Mouse (Mus musculus) stomach, embryonic 14.5 days (tissue): Measurements from ENCODE around the gene Tax1bp3. TPM values are rescaled to one million over a fixed set of nuclear protein-coding genes. Genes with fewer than 3 reads are reported as not detected.

Experiments
- ATAC-seq: fragments of 200-750 bp; cut with Nextera tagmentation; 2 replicates; pipeline ENCODE4 v1.8.0; 2017; ENCODE audit warnings: low read depth, moderate TSS enrichment; ENCODE audit not compliant: insufficient number of reproducible peaks, insufficient read depth, low FRiP score
- H3K27ac ChIP-seq: fragments of 300-500 bp; sonication (generic); 2 replicates; pipeline ENCODE4 v1.5.1; 2014; ENCODE audit warnings: mild to moderate bottlenecking, low read length, moderate library complexity, mixed read lengths
- H3K27me3 ChIP-seq: fragments of 300-500 bp; sonication (generic); 2 replicates; pipeline ENCODE4 v1.6.1; 2014; ENCODE audit warnings: low read length, control low read depth, mixed read lengths; ENCODE audit not compliant: control insufficient read depth, insufficient read depth
- H3K36me3 ChIP-seq: fragments of 300-500 bp; sonication (generic); 2 replicates; pipeline ENCODE4 v1.6.1; 2014; ENCODE audit warnings: mild to moderate bottlenecking, control low read depth, low read length, moderate library complexity, mixed read lengths; ENCODE audit not compliant: control insufficient read depth, insufficient read depth
- H3K4me1 ChIP-seq: fragments of 300-500 bp; sonication (generic); 2 replicates; pipeline ENCODE4 v1.6.1; 2014; ENCODE audit warnings: low read length, control low read depth, mixed read lengths; ENCODE audit not compliant: control insufficient read depth, insufficient read depth
- H3K4me2 ChIP-seq: fragments of 300-500 bp; sonication (generic); replicated peaks from 2 replicates; pipeline ENCODE4 v1.6.1; 2014; ENCODE audit warnings: low read depth, low read length, control low read depth
- H3K4me3 ChIP-seq: fragments of 300-500 bp; sonication (generic); 2 replicates; pipeline ENCODE4 v1.5.1; 2014; ENCODE audit warnings: low read depth, low read length, control low read depth
- H3K9ac ChIP-seq: fragments of 300-500 bp; sonication (generic); replicated peaks from 2 replicates; pipeline ENCODE4 v1.6.1; 2014; ENCODE audit warnings: low read depth, mild to moderate bottlenecking, control low read depth, low read length, moderate library complexity, mixed read lengths
- H3K9me3 ChIP-seq: fragments of 300-500 bp; sonication (generic); 2 replicates; pipeline ENCODE4 v1.6.1; 2016; ENCODE audit warnings: low read depth, low read length, control low read depth; ENCODE audit not compliant: control insufficient read depth
- WGBS: fragments of 180-500 bp; shearing (Covaris S2); extraction: QIAGEN DNeasy Blood & Tissue Kit; methylation state at CpG from one replicate; pipeline ENCODE4 v1.1.7; 2014; 5-methylcytosine and 5-hydroxymethylcytosine counted together
- polyA plus RNA-seq: library from polyadenylated mRNA; unstranded; fragments of >200 nt; fragmentation: Nextera tagmentation; extraction: Ambion mirVana; gene quantifications from 2 replicates; pipeline ENCODE4 v1.2.1, GENCODE M21; 2014

Tax1bp3 gene
- polyA plus RNA-seq, 1 experiment from 2014 or later = 253 TPM

DNA sequence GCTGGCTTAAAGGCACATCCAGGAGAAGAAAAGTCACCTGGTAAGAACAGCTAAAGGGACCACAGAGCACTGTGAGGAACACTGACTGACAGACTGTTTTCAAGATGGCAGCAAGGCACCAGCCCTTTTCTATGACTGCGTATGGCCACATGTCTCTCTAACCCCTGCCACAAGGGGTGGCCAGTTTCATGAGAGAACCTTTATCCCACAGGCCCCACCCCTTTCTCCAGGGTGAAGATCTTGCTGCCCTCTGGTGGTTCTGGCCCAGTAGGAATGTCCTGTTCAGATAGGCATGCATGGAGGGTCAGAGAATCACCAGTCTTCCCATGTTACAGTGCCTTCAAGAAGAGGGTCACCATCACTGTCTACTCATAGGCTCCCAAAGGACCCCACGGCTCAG, 47.1 kb downstream of the Tax1bp3 start:
- Histone ChIP-seq H3K4me2 (no peak overlapping the region), H3K36me3 (no peaks in the 10 kb centered on the region), H3K9ac (no peak overlapping the region), H3K27me3 (no peaks in the 10 kb centered on the region), H3K4me3 (no peak overlapping the region), H3K27ac (no peak overlapping the region), H3K9me3 (no peaks in the 10 kb centered on the region), H3K4me1 (no peaks in the 10 kb centered on the region)
- no peak for ATAC-seq
- WGBS = 71% methylated on average over 2 of the region's 2 CpGs

DNA sequence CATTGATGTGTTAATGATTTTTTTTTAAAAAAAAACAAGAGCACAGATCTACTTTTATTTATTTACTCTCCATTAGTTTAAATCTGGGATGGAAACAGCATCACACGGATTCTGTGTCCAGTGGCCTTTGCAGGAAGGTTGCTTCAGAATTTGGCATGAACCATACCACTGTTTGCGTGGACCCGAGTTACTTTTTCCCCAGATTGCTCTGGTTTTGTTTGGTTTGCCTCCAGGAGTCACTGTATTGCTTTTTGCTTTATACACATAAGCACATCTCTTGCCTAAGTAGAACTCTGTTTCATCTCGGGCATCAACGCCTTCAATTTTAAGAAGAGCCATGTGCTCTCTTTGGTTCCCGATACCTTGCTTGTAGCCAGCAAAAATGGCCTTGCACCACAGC, 49.0 kb downstream of the Tax1bp3 start:
- H3K36me3 ChIP-seq = no peaks in the 10 kb centered on the region
- ATAC-seq = no peak
- H3K4me1 ChIP-seq = no peaks in the 10 kb centered on the region
- no peak overlapping the region for H3K4me2 ChIP-seq
- H3K27me3 ChIP-seq = no peaks in the 10 kb centered on the region
- no peak overlapping the region for H3K27ac ChIP-seq
- 85% methylated on average over 6 of the region's 6 CpGs for WGBS
- H3K9ac ChIP-seq = no peak overlapping the region
- H3K9me3 ChIP-seq = no peaks in the 10 kb centered on the region
- no peak overlapping the region for H3K4me3 ChIP-seq

DNA sequence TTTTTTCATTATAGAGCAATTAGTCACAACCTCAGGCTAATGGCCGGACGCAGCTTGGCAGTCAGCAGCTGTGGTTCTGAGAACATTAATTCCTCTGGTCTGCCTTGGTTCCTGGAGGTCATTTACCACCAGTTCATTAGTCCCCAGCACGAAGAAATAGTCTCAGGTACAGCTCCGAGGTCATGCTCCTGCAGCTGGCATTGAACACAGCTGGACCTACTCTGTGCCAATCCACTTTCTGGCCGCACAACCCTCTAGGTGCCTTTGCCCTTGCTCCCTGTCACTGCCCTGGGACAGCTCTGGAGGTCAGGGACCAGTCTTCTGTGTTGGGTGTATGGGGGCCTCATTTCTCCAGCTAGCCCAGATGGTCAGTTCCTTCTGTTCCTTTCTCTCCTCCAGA, 52.0 kb downstream of the Tax1bp3 start:
- no peak for ATAC-seq
- WGBS = 66% methylated on average over 5 of the region's 5 CpGs

DNA sequence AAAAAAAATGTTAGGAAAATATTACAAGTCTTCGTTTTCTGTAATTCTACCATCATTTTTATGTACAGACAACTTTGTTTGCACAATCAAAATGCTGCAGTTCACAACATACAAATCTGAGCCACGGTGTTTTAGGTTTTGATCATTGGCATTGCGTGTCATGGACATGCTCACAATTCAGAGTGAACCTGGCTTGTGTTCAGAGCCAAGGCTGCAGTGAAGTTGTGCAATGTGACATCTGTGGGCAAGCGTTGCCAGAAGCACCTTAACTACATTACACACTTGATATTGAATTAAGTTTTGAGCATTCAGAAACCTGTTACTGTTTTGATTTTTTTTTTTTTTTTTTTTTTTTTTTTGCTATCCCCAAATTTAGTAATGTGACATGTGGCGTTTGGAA, 53.2 kb downstream of the Tax1bp3 start:
- ATAC-seq = no peak
- 88% methylated on average over 5 of the region's 5 CpGs for WGBS
- no peak overlapping the region for H3K9ac ChIP-seq
- no peaks in the 10 kb centered on the region for H3K36me3 ChIP-seq
- H3K27me3 ChIP-seq = no peaks in the 10 kb centered on the region
- no peak overlapping the region for H3K4me3 ChIP-seq
- no peaks in the 10 kb centered on the region for H3K4me1 ChIP-seq
- H3K27ac ChIP-seq = no peak overlapping the region
- H3K4me2 ChIP-seq = no peak overlapping the region
- no peaks in the 10 kb centered on the region for H3K9me3 ChIP-seq

More for the DNA sequence above, 52.0 kb downstream of the Tax1bp3 start:
- Histone ChIP-seq H3K27ac (no peak overlapping the region), H3K9ac (no peak overlapping the region), H3K36me3 (no peaks in the 10 kb centered on the region), H3K4me2 (no peak overlapping the region), H3K4me1 (no peaks in the 10 kb centered on the region), H3K9me3 (no peaks in the 10 kb centered on the region), H3K4me3 (no peak overlapping the region), H3K27me3 (no peaks in the 10 kb centered on the region)

DNA sequence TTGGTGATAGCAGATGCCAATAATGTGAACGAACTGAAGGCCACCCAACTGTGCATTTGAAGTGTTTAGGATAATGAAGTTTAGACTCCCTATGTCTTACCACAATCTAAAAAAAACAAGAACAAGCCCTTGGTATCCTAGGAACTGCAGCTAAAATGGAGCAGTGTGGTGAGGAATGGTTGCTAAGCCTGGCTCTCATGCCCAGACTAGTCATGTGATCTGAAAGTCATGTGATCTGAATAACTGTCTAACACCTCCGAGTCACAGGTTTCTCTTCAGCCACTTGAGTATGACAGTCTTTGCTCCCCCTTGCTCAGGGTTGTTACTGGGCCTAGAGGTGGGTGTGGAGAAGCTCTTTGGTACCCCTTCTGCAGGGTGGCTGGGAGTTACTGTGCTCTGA, 55.6 kb downstream of the Tax1bp3 start:
- ATAC-seq = no peak
- Histone ChIP-seq H3K4me3 (no peak overlapping the region), H3K9ac (no peak overlapping the region), H3K4me1 (peaks cover 13% of the 10 kb centered on the region), H3K4me2 (no peak overlapping the region), H3K27me3 (no peaks in the 10 kb centered on the region), H3K27ac (no peak overlapping the region), H3K36me3 (no peaks in the 10 kb centered on the region), H3K9me3 (no peaks in the 10 kb centered on the region)
- 55% methylated on average over 2 of the region's 2 CpGs for WGBS

Other genes with a start within 250 kb of the Tax1bp3 start
- gene Atp2a3, start 215.9 kb upstream of the Tax1bp3 start, polyA plus RNA-seq = 16.2 and 17.3 TPM in 2 replicates
- 2.2 and 8.0 TPM in 2 replicates for gene P2rx1, start 178.0 kb upstream of the Tax1bp3 start, polyA plus RNA-seq
- 4.3 and 5.0 TPM in 2 replicates for gene Camkk1, start 158.1 kb upstream of the Tax1bp3 start, polyA plus RNA-seq
- 13.6 and 15.1 TPM in 2 replicates for gene Ncbp3, start 129.3 kb upstream of the Tax1bp3 start, polyA plus RNA-seq
- 0.13 and 0.51 TPM in 2 replicates for gene Itgae, start 86.5 kb upstream of the Tax1bp3 start, polyA plus RNA-seq
- 13.3 and 14.2 TPM in 2 replicates for gene Haspin, start 38.8 kb upstream of the Tax1bp3 start, polyA plus RNA-seq
- 0.17 and 0.20 TPM in 2 replicates for gene P2rx5, start 16.7 kb upstream of the Tax1bp3 start, polyA plus RNA-seq
- gene Emc6, start within 50 bp of the Tax1bp3 start, polyA plus RNA-seq = 111 and 116 TPM in 2 replicates
- gene Ctns, start 22.0 kb downstream of the Tax1bp3 start, polyA plus RNA-seq = 20.0 and 20.7 TPM in 2 replicates
- 1.8 TPM in 2 replicates for gene Shpk, start 22.4 kb downstream of the Tax1bp3 start, polyA plus RNA-seq
- 0.13 TPM in 1 of 2 replicates, not detected in the other for gene Trpv1, start 57.2 kb downstream of the Tax1bp3 start, polyA plus RNA-seq
- gene Trpv3, start 90.3 kb downstream of the Tax1bp3 start, polyA plus RNA-seq = 0.12 and 0.42 TPM in 2 replicates
- 3.7 and 4.1 TPM in 2 replicates for gene Aspa, start 152.5 kb downstream of the Tax1bp3 start, polyA plus RNA-seq
- not detected in 2 replicates for gene Gm49340, start 152.7 kb downstream of the Tax1bp3 start, polyA plus RNA-seq
- not detected in 2 replicates for gene Spata22, start 152.7 kb downstream of the Tax1bp3 start, polyA plus RNA-seq
- not detected in 2 replicates for gene Olfr20, start 173.7 kb downstream of the Tax1bp3 start, polyA plus RNA-seq
- not detected in 2 replicates for gene Olfr376, start 194.2 kb downstream of the Tax1bp3 start, polyA plus RNA-seq
- gene Olfr1, start 222.5 kb downstream of the Tax1bp3 start, polyA plus RNA-seq = not detected in 2 replicates